Mouse (Mus musculus) frontal cortex, postnatal 25 days (tissue): ENCODE measurements around the gene Lamp1.

Experiments
- DNase-seq, 2 experiments: peaks; one replicate each; pipeline ENCODE4 v3.0.0; 2022; ENCODE audit warnings: low spot score in 2 of 2

The Lamp1 gene

DNA sequence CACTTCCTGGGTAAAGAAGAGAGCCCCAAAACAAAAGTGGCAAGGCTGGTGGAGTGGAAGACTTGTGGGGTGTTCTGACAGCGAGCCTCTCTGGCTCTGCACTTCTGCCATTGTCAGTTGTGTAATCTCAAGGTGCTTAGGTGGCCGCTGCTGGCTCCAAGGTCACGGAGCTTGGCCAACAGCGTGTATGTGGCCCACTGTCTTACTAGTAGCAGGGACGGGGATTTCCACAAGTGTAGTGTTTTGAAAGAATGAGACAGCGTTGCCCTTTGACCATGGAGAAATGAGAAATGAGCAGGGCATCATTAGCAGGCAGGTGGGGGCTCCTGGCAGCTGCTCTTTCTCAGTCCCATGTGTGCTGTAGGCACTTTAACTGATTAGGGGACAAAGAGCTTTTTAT lies 3.1 kb downstream of the Lamp1 start:
- no peak for DNase-seq

DNA sequence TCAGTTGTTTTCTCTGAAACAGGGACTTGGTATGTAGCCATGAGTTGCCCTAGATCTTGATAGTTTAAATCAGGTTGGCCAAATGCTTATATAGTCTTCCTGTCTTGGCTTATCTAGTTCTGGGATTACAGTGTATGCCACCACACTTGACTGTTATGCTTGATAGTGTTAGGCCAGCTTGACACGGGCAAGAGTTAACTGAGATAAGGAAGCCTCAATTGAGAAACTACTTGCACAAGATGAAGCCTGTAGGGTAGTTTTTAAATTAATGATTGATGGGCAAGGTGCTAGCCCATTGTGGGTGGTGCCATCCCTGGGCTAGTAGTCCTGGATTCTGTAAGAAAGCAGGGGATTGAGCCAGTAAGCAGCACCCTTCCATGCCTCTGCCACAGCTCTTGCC lies 4.6 kb downstream of the Lamp1 start:
- no peak for DNase-seq

DNA sequence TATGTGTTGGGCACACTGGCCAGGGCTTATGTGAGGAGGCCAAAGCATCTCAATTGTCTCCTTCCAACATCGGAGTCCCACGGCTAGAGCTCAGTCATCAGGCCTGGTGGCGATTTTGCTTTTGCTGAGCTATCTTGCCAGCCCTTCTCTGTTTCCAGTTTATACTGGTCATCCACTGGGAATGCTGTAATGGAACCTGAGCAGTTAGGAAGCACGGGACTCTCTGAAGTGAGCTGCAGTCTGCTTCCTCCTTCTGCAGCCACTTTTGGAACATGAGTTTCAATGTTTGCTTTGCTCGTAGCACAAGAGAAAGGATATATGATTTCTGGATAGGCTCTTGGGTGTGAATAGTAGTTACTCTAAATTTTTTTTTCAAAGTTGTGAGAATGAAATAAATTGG lies 5.4 kb downstream of the Lamp1 start:
- DNase-seq = no peak

DNA sequence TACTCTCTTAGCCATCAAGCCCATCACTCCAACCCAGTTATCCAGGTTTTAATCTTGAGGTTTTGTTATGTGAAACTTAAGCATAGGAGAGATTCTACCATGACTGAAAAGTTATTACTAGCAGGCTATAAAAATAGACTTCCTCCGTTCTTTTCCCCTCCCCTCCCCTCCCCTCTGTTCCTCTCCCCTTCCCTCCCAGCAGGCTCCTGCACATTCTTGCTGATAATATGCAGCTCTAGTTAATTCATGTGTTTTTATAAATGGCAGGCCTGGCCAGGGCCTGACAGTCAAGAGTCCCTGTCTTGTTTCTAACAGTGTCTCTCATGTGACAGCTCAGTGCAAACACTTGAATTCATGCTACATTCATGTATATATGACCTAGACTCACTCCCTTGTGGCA lies 11.5 kb downstream of the Lamp1 start:
- DNase-seq = no peak

DNA sequence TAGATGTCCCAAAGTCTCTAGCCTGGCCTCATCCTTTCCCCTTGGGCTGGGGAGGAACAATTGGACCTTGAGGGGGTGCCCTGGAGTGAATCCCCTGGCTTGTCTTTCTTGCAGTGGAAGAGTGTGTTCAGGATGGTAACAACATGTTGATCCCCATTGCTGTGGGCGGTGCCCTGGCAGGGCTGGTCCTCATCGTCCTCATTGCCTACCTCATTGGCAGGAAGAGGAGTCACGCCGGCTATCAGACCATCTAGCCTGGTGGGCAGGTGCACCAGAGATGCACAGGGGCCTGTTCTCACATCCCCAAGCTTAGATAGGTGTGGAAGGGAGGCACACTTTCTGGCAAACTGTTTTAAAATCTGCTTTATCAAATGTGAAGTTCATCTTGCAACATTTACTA lies 15.3 kb downstream of the Lamp1 start:
- no peak for DNase-seq

DNA sequence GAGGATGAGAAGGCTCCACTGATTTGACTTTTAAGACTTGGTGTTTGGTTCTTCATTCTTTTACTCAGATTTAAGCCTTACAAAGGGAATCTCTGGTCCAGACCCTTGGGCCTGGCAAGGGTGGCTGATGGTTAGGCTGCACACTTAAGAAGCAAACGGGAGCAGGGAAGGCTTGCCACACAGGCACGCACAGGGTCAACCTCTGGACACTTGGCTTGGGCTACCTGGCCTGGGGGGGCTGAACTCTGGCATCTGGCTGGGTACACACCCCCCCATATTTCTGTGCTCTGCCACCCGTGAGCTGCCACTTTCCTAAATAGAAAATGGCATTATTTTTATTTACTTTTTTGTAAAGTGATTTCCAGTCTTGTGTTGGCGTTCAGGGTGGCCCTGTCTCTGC lies 15.8 kb downstream of the Lamp1 start:
- DNase-seq = no peak

DNA sequence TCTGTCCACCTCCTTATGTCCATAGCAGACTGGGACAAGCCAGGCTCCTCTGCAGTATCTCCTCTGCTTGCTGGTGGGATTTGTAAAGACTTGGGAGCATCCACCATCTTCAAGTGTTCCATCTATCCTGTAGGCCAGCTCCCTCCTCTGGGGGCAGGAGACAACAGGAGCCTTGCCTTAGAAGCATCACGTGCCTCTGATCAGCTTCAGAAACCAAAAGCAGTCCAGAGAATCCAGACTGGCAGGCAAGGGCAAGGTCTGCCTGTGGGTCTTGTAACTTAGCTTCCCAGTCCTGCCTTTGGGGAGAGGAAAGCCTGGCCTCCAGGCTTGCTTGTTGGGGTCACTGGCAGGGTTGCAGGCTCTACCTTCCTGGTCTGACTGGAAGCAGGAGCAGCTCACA lies 16.7 kb downstream of the Lamp1 start:
- DNase-seq = no peak

DNA sequence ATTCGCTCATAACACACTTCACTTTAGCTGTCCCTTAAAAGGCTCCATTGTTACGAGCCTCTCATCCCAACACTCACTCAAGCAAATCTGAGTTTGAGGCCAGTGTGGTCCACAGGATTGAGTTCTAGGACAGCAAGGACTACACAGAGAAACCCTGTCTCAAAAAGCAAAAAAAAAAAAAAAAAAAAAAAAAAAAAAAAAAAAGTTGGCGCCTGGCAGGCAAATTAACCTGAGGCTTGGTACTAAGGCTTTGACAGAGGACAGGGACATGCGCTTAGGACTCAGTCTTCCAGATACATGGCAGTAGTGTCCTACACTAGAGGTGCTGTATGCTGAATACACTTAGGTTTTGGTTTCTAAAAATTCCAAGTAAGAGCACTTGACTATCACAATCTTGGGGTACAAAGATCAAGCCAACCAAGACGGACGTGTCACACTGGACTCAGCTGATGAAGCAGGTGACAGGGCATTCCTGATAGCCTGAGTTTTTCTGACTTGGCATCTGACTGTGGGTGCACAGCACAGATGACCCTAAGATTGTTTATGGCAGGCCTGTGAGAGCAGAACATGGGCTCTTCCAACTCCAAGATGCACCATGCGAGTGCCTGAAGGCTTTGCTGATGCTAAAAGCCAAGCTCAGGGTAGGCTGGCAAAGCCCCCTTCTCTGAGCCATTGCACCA lies 18.4 kb downstream of the Lamp1 start:
- DNase-seq = no peak

DNA sequence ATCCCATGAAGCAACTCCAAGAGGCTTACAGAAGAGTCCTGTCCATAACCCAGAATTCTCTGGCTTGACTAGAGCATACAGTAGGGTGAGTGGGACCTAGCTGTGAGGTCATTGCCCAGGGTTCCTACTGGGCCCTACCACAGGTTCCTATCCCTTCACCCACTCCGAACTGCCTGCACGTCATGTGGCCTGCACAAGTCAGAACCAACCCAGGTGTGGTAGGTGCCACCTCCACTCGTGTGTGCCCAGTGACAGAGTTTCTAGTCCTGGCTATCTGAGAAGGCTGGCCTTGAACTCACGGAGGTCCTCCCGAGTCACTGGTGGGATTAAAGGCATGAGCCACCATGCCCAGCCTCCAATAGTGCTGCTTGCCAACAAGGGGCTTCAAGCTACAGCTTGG lies 19.2 kb downstream of the Lamp1 start:
- DNase-seq = no peak

DNA sequence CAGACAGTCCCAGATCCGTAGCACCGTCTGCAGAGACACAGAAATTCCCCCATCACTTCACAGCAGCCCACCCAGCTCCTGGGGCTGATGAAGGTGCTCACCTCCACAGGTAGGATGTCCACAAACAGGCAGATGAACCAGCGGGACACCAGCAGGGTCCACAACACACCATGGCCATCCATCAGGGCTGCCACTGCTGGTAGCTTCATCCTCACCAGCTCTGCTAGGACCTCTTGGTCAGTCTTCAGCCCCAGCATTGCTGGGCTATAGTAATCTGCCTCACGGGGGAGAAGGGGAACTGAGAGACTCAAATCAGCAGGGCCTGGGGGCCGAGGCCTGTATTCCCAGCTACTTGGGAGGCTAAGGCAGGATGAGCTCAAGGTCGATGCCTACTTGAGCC lies 20.5 kb downstream of the Lamp1 start:
- no peak for DNase-seq

DNA sequence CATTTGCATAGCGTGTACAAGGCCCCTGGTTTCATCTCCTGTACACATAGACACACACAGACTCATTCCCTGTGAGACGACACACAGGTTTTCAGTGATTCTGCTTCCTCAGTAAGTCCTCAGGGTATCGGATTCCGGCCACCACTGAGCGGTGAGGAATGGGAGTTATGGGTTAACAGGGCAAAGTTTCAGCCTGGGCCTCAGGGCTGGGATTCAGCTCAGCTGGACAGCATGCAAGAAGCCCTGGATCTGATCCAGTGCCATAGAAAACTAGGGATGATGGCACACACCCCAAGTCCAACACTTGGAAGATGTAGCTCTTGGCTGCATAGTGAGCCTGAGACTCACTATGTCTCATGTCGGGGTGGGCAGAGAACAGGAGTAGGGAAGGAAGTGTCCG lies 21.0 kb downstream of the Lamp1 start:
- DNase-seq = no peak

DNA sequence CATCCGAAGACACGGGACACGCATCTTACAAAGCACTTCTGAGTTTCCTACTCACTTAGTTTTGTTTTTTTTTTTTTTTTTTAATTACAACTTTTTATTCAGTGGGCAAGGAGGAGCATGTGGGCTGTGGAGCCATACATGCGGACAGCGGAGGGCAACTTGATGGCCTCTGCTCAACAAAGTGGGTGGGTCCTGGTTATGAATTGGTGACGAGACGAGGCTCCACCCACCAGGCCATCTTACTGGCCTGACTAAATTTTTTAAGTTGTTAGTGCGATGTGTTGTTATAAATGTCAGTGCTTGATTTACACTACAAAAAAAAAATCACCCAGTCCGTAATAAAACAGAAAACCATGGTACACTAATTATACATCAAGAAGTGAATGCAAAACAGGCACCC lies 21.4 kb downstream of the Lamp1 start:
- no peak for DNase-seq

DNA sequence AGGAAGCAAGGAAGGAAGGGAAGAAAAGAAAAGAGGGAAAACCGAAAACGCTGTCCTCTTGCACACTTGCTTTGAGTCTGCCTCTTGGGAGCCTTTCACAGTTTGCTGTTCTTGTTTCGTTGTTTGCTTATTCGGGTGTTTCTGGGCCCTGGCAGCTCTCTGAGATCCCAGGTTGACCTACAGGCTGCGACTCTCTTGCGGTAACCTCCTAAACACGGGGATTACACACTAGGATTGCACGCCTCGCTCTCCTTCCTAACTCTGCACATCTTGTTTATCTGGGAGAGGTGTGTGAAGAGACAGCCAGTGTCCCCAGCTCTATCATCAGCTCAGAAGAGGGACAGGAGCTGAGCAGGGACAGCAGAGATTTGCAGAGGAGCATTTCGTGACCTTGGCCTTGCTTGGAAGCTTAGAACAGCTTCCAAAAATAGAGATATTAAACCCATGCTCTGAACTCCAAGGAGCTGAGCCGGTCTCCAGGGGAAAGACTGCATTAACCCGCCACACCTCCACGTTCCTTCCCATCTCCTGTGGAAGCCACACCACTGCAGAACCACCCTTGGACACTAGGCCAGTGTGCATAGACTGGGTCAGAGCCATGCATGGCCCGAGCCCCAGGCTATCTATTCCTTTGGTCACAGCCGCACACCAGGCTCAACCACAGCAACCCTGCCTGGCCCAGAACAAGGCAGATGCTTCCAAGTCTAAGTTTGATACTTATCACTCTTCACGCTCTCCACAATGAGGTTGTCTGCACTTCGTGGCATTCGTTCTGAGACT lies 22.1 kb downstream of the Lamp1 start:
- DNase-seq = no peak

DNA sequence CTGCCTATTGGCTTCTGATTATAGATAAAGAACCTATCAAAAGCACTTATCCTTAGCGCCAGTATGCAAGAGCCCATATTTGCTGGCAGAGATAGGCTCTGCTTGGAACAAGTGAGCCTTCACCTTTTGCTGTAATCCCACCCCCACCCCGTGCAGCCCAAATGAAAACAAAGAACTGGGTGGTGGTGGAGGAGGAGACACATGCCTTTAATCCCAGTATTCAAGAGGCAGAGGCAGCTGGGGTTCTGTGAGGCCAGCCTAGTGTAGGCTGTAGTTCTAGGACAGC lies 22.7 kb downstream of the Lamp1 start:
- DNase-seq = no peak

DNA sequence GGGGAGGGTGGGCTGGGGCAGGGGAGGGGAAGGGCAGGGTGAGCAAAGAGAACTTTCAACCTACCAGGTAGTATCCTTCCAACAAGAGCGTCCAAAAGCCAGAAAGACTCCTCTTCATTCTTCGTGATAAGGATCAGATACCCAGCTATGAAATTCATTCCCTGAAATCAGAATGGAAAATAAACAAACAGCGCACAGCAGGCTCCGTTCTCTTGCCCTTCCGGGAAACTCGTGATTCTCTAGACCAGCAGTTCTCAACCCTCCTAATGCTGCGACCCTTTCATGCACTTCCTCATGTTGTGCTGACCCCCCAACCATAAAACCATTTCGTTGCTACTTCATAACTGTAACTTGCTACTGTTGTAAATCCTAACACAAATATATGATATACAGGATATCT lies 27.9 kb downstream of the Lamp1 start:
- no peak for DNase-seq

DNA sequence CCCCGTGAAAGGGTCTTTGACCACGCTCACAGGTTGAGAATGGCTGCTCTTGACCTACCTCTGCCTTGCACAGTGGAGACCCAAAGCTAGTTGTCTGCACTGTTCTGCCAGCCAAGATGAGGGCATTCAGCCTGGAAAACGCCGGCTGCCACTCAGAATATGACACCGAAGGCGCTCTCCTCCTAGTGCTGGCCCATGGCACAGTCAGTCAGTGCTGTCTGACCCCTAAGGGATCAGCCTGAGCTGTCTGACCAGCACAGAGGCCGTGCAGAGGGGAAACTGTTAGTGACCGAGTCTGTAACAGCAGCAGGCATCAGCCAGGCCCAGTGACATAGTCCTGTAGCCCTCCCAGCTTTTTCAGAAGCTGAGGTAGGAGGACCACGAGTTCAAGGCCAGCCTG lies 28.3 kb downstream of the Lamp1 start:
- DNase-seq = no peak

DNA sequence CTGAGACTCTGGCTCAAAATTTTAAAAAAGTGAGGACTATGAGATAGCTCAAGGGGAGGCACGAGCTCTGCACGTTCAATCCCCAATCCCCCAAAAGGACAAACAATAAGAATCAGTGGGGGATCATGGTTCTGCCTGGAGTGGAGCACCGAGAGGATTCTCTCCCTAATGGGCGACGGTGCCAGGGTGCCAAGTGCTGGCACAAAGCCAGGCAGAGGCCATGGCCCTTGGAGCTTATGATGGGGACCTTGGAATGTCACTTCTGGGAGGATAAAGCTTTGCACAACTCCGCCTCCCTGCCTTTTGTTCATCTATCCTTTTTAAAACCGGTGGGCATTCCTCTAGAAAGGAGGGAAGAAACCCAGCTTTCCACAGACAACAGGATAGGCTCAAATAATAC lies 28.7 kb downstream of the Lamp1 start:
- no peak for DNase-seq

DNA sequence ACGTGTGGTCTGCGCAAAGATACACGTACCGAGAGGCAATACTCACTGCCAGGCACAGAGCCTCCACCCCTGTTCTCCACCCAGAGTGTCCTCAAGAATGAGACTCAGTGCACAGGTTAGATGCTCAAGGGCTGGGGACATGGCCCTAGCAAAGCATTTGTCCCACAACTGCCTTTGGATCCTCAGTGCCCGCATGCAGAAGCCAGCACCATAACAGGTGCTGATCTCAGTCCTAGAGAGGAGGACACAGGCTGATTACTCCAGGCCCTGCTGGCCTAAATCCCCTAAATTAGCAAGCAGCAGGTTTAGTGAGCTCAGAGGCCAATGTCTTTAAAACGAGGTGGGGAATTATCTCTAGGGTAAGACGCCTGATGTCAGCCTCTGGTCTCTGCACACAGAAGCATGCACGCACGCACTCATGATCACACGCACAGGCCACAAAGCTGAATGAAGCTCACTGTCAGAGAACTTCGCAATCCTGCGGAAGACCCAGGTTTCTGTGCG lies 29.1 kb downstream of the Lamp1 start:
- no peak for DNase-seq

DNA sequence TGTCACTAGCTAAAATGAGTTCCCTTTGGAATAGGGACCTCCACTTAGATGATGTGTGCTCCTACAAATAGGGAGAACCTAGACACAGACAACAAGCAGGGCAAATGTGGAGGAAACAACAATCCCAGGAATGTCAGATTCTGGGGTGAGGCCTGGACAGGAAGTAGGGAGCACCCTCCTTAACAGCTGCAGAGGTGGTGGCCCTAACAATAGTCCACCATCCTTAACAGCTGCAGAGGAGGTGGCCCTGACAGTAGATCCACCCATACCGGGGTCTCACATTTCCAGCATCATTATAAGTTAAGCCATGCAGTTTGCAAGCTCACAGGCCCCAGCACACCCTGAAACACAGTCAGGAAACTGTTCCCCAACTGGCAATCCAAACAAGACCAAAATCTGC lies 29.9 kb downstream of the Lamp1 start:
- DNase-seq = no peak

DNA sequence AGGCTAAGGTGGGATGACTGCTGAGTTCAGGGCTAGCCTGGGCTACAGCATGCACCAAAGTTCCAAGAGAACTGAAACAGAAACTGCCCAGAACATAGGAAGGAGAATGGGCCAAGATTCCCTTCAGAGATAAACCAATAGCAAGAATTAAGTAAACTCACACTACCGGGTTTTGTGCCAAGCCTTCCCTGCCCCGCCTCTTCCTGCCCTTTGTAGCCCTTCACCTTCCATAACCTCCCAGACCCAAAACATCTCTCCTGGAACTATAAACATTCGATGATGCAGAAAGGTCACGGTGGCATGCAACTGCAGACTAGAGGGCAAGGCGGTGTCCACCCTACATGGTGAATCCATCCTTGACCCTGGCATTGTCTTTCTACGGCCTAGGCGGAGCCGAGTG lies 31.3 kb downstream of the Lamp1 start:
- no peak for DNase-seq

DNA sequence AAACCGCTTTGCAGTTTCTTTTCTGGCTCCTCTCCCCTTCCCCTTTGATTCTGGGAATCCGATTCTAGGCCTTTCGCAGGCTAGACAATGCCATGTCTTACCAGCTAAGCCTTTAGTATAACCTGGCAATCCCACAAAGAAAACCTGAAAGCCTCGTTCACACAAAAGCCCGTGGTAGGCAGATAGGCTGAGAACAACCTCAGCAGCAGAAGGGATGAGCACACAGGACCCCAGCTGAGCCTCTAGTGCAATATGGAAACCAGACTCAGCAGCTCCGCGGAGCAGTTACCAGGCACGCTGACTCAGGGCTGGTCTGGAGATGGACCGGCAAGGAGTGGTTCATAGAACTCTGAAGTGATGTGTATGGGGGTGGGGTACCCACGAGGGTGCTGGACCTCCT lies 35.9 kb downstream of the Lamp1 start:
- DNase-seq = no peak

DNA sequence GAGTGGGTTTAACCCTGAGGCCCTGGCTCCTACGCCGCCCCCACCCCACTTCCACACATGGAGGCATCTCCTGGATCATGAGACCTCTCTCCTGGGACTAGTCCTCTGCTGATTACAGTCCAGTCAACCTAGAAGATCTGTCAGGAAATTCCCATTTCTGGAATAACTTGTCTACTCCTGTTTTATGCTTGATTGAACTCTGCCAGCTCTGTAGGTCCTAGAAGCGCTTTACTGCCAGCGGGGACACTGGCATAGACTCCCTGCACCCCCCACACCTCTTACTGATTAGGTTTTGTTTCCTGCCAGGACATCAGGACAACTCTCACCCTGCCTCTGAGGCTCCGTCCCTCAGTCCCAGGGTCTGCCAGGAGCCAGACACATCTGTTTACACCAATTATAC lies 38.5 kb downstream of the Lamp1 start:
- DNase-seq = no peak

DNA sequence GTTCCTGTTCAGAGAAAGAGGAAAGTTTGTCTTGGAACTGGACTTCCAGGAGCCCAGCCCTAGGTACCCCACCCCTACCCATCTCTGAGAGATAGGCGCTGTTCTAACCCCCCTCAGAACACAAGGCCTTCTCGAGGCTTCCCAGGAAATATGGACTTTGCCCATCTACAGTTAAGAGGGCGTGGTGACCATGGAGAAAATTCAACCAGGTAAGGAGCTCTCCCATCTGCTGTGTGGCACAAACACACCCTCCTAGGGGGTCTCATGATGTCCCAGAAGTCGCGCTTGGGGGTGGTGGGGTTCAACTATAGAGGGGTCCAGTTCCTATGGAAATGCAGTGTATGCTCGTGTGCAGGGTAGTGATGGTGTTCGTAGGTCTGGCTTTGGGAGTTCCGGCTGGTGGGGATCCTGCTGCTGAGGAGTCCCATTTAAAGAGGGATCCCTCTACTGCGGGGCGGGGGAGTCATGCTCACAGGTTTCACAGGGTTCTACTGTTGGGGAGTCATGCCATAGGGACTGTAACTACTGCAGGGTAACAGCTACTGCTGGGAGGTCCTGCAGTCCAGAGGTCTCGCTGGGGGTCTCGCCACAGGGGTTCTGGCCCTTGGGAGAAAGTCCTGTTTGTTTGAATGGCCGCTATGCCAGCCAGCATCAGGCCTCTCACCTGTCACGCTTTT lies 40.6 kb downstream of the Lamp1 start:
- no peak for DNase-seq
